Mouse (Mus musculus): ENCODE measurements at regions not wholly inside any gene's neighbourhood (a gene's known extent, or its start where the extent isn't known, plus 50 kb on each side); places are given as distances from the start of the nearest gene placed in this dataset.
A peak's percentile ranks its signal among the peaks of the same experiment; 100 is the strongest.

- DNase-seq (ENCODE audit: low spot score), result no peak
Measured at GRCm38 (mm10) chr4:69197577-69197976, 243.4 kb upstream of the Brinp1 start.

DNA sequence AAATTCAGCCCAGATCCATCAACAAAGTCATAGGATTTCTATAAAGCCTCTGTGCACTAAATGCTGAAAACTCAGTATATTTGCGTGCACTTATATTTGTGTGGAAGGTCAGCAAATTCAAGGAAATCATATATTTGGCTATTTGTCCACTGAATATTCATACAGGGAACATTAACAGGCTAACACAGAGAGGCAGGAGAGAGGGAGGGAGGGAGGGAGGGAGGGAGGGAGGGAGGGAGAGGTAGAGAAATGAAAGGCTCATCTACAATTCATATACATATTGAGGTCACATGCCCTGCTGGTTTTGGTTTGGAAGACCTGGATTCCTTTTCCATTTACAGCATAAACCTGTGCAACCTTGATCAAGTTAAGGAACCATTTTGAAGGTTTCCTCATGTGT lies 241.9 kb upstream of the Brinp1 start:
- DNase-seq (ENCODE audit: low spot score), result no peak

DNA sequence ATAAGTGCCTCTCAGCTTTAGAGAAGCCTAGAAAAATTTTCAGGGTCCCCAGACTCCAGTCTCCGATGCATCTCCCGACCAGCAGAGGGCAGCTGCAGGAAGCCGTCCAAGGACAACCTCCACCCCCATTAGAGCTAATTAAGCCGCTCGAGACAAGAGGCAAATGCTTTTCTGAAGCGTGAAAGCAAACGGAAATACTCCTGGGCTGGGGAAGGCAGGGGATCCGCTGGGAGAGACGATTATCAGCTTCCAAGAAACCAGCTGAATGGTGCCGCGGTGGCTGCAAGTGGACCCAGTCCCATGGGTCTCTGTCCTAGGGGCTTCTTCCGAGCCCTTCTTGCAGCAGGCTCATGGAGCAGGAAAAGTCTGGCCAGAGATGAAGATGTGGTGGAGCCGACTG lies 241.4 kb upstream of the Brinp1 start:
- peak; percentile 23 for DNase-seq (ENCODE audit: low spot score)
